In the genomic region with DNA sequence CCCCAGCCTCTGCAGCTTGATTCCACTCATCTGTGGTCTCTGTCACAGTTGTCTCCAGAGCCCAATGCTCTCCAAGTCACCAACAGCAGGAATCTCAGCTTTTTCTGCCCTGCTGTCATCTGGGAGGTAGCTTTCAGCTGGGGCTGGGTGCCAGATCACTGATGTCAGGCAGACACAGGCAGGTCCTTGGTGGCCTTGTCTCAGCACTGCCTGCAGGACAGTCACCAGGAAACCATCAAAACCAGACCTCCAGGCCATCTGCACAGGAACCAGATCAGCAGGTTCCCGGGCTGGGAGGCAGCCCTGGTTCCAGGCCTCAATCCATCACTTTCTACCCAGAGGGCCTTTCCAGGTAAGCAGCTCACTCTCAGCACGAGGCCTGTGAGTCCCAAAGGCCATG, we compare ENCODE assay signal across 15 mouse cellular contexts. TPM values are rescaled to one million over a fixed set of nuclear protein-coding genes. Genes with fewer than 3 reads are reported as not detected.
DNase-seq lines count a peak whose midpoint lies in the region; ATAC-seq lines count a peak whose summit lies in the region.
"Had no signal": no experiment of that assay in that cellular context is flagged by ENCODE, and none has a peak within 500 bp of the region (broad histone marks: within the 10 kb centered on the region; RNA-seq: fewer than 3 reads in every experiment).

No protein-coding gene starts in this region.

- peak overlapping the region; percentile 45 for H3K27ac ChIP-seq in heart, embryonic 12.5 days (ENCODE audit: poor library complexity, severe bottlenecking)
- H3K27ac ChIP-seq: embryonic facial prominence, embryonic 12.5 days; forebrain, embryonic 15.5 days; liver, embryonic 15.5 days had no signal

- DNase-seq in heart, adult 8-10 months (ENCODE audit: low spot score) = no peak
- peak; percentile 48 to 66 for DNase-seq in urinary bladder, adult 18-20 months (ENCODE audit: low spot score in 2 of 2)
- DNase-seq in urinary bladder, postnatal 10 days (ENCODE audit: low spot score) = no peak
- peak; percentile 72 for DNase-seq in cerebellum, adult 11-12 months
- peak; percentile 46 for DNase-seq in heart, postnatal 4 days
- DNase-seq in left cerebral cortex, adult 18-20 months (ENCODE audit: low spot score in 2 of 2) = no peak
- no peak for DNase-seq in lung, postnatal 4 days
- DNase-seq: kidney, postnatal 14 days; retina, postnatal 1 day; thymus, postnatal 14 days had no signal

- no peaks in the 10 kb centered on the region for H3K36me3 ChIP-seq in heart, embryonic 12.5 days
- H3K36me3 ChIP-seq: embryonic facial prominence, embryonic 12.5 days; forebrain, embryonic 15.5 days; liver, embryonic 15.5 days had no signal

- no peaks in the 10 kb centered on the region for H3K27me3 ChIP-seq in heart, embryonic 12.5 days (replicated peaks)
- H3K27me3 ChIP-seq: embryonic facial prominence, embryonic 12.5 days; forebrain, embryonic 15.5 days; liver, embryonic 15.5 days had no signal

- 28% methylated on average over 2 of the region's 2 CpGs for WGBS in heart, embryonic 12.5 days

- H3K9me3 ChIP-seq in heart, embryonic 12.5 days (replicated peaks) = no peaks in the 10 kb centered on the region
- H3K9me3 ChIP-seq: embryonic facial prominence, embryonic 12.5 days; forebrain, embryonic 15.5 days; liver, embryonic 15.5 days had no signal

- no peak for ATAC-seq in heart, embryonic 12.5 days (ENCODE audit: insufficient number of reproducible peaks, low FRiP score)
- ATAC-seq: forebrain, embryonic 15.5 days had no signal

- H3K4me2 ChIP-seq in heart, embryonic 12.5 days = no peak overlapping the region
- H3K4me2 ChIP-seq: embryonic facial prominence, embryonic 12.5 days; forebrain, embryonic 15.5 days; liver, embryonic 15.5 days had no signal

- H3K9ac ChIP-seq in heart, embryonic 12.5 days = no peak overlapping the region
- H3K9ac ChIP-seq: embryonic facial prominence, embryonic 12.5 days; forebrain, embryonic 15.5 days; liver, embryonic 15.5 days had no signal

- peaks cover 67% of the 10 kb centered on the region for H3K4me1 ChIP-seq in heart, embryonic 12.5 days (replicated peaks)

- no peak overlapping the region for H3K4me3 ChIP-seq in heart, embryonic 12.5 days
- H3K4me3 ChIP-seq: embryonic facial prominence, embryonic 12.5 days; forebrain, embryonic 15.5 days; liver, embryonic 15.5 days; megakaryocyte, embryonic 14.5 days had no signal

RNA-seq across cellular contexts. Expression of a gene that starts 16.7 kb away (rescaled TPM):
- 20.2 and 23.5 TPM in 2 replicates for polyA plus RNA-seq in heart, embryonic 12.5 days (2016; fragmentation: Nextera tagmentation; extraction: Ambion mirVana)
- 10 to 100 TPM; 21.9 to 36.4 (median 28.1) TPM for total RNA-seq in heart, adult 8-10 months (2022)
- total RNA-seq in heart, postnatal 4 days (2021) = 10 to 100 TPM; 31.3 to 33.6 TPM
- under 1 TPM; 0.40 to 0.44 TPM for total RNA-seq in left cerebral cortex, adult 18-20 months (2021)

RNA-seq across cellular contexts. Expression of a gene that starts 35.5 kb away (rescaled TPM):
- 68.8 and 71.0 TPM in 2 replicates for polyA plus RNA-seq in heart, embryonic 12.5 days (2016; fragmentation: Nextera tagmentation; extraction: Ambion mirVana)
- total RNA-seq in heart, adult 8-10 months (2022) = 10 to 100 TPM; 30.7 to 35.3 (median 32.1) TPM
- total RNA-seq in heart, postnatal 4 days (2021) = 10 to 100 TPM; 37.1 to 39.1 TPM
- 10 to 100 TPM; 54.2 to 55.2 TPM for total RNA-seq in left cerebral cortex, adult 18-20 months (2021)

Comparison
In these comparisons a context has a peak if more than half of its experiments do, and no peak if none do; other contexts are left out.
1. DNase-seq: peak in urinary bladder, adult 18-20 months (2 of 2), cerebellum, adult 11-12 months (single experiment) and heart, postnatal 4 days (single experiment); none in heart, adult 8-10 months (single experiment), urinary bladder, postnatal 10 days (single experiment), left cerebral cortex, adult 18-20 months (0 of 2) and lung, postnatal 4 days (0 of 2).
2. RNA of a gene that starts 16.7 kb away (total RNA-seq): 21.9 to 36.4 TPM in heart, adult 8-10 months and 31.3 to 33.6 TPM in heart, postnatal 4 days; 0.40 to 0.44 TPM in left cerebral cortex, adult 18-20 months; every median in the first group is over 10 times any median in the second.